Mouse (Mus musculus) hindbrain, embryonic 15.5 days (tissue): ENCODE data around the gene Rere. TPM values are rescaled to one million over a fixed set of nuclear protein-coding genes. Genes with fewer than 3 reads are reported as not detected.

Experiments used
- ATAC-seq: fragments of 200-750 bp; cut with Nextera tagmentation; 2 replicates; pipeline ENCODE4 v1.8.0; 2017; ENCODE audit warnings: low read depth, moderate number of reproducible peaks, moderate TSS enrichment; ENCODE audit not compliant: low FRiP score
- H3K27ac ChIP-seq: fragments of 300-500 bp; sonication (generic); replicated peaks from 2 replicates; pipeline ENCODE4 v1.5.1; 2015; ENCODE audit warnings: mild to moderate bottlenecking, inconsistent platforms
- H3K27me3 ChIP-seq: fragments of 300-500 bp; sonication (generic); 2 replicates; pipeline ENCODE4 v1.6.1; 2015; ENCODE audit warnings: control low read depth, inconsistent platforms
- H3K36me3 ChIP-seq: fragments of 300-500 bp; sonication (generic); 2 replicates; pipeline ENCODE4 v1.6.1; 2015; ENCODE audit warnings: control low read depth, inconsistent platforms
- H3K4me1 ChIP-seq: fragments of 300-500 bp; sonication (generic); replicated peaks from 2 replicates; pipeline ENCODE4 v1.6.1; 2015; ENCODE audit warnings: control low read depth, inconsistent platforms
- H3K4me2 ChIP-seq: fragments of 300-500 bp; sonication (generic); 2 replicates; pipeline ENCODE4 v1.6.1; 2015; ENCODE audit warnings: moderate library complexity, mild to moderate bottlenecking, inconsistent platforms
- H3K4me3 ChIP-seq: fragments of 300-500 bp; sonication (generic); 2 replicates; pipeline ENCODE4 v1.5.1; 2015; ENCODE audit warnings: mild to moderate bottlenecking, inconsistent platforms
- H3K9ac ChIP-seq: fragments of 300-500 bp; sonication (generic); 2 replicates; pipeline ENCODE4 v1.6.1; 2015; ENCODE audit warnings: inconsistent platforms
- H3K9me3 ChIP-seq: fragments of 300-500 bp; sonication (generic); 2 replicates; pipeline ENCODE4 v1.6.1; 2016; ENCODE audit warnings: control low read depth, inconsistent platforms
- WGBS: fragments of 180-500 bp; shearing (Covaris S2); methylation state at CpG from one replicate; pipeline ENCODE4 v1.1.7; 2015; 5-methylcytosine and 5-hydroxymethylcytosine counted together
- polyA plus RNA-seq: library from polyadenylated mRNA; unstranded; fragments of >200 nt; fragmentation: Nextera tagmentation; extraction: Ambion mirVana; gene quantifications from 2 replicates; pipeline ENCODE4 v1.2.1, GENCODE M21; 2015

Gene Rere
- polyA plus RNA-seq = 32.5 and 33.8 TPM in 2 replicates

DNA sequence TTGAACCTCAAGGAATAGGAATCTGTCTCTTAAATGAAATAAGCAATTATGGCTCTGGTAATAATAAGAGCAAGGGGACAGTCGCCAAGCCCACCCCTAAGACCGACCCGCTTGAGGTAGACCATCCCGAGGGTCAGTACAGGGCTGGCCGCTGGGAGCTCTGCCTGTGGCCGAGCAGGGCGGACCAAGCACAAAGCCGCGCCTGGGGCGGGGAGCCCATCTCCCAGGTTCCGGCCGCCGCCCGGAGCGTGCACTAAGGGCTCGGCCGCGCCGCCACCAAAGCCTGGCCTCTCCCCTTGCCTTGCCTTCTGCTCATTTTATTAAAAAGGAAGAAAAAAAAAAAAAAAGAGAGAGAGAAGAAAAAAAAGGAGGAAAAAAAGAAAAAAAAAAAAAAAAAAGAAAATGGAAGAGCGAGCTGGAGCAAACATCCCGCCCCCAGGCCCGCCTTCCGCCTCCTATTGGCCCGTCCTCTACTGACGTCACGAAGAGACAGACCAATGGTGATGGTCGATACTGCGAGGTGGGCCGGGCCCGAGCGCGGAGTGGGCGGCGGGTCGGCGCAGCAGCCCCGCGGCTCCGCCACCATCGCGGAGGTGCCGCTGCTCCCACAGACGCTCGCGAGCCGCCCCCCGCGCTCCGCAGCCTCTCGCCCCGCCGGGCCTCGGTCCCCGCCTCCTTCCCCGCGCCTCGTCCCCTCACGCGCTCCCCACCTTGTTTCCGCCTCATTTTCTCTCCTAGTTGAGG, at the start of gene Rere:
Gene Rere (plus strand): TSS at position 629 of the 744 bp plus-strand sequence.
- ATAC-seq = peak; percentile 97
- Histone ChIP-seq H3K4me1 (peaks cover 32% of the 10 kb centered on the region), H3K27me3 (no peaks in the 10 kb centered on the region), H3K4me2 (peak within 1 kb of the TSS; percentile 80), H3K4me3 (peak within 1 kb of the TSS; percentile 85), H3K9ac (peak within 1 kb of the TSS; percentile 93), H3K27ac (peak within 1 kb of the TSS; percentile 99), H3K36me3 (no peaks in the 10 kb centered on the region), H3K9me3 (no peaks in the 10 kb centered on the region)
- WGBS = under 1% methylated on average over 49 of the region's 60 CpGs

DNA sequence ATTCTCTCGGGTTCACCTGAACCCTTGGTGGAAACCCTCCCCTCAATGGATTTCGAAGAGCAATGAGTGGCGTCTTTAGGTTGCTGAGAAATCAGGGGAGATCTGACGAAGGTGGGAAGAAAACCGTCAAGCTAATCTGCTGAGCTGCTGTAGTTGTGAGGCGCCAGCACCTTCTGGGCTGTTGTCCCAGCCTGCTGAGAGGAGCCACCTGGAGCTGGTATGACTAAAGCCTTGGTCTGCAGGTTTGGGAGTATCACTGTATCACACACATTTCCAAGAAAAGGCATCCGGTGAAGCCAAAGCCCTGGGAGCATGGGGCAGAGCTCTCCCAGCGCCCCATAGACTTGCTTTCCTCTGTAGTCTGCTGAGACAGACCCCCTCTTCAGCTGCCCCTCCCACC, 49.6 kb upstream of the Rere start:
- no peak for ATAC-seq
- no peaks in the 10 kb centered on the region for H3K9me3 ChIP-seq
- H3K4me3 ChIP-seq = no peak overlapping the region
- H3K27me3 ChIP-seq = no peaks in the 10 kb centered on the region
- no peak overlapping the region for H3K27ac ChIP-seq
- no peaks in the 10 kb centered on the region for H3K36me3 ChIP-seq
- H3K4me2 ChIP-seq = no peak overlapping the region
- no peak overlapping the region for H3K9ac ChIP-seq
- H3K4me1 ChIP-seq = peaks cover 33% of the 10 kb centered on the region
- 67% methylated on average over 8 of the region's 8 CpGs for WGBS

DNA sequence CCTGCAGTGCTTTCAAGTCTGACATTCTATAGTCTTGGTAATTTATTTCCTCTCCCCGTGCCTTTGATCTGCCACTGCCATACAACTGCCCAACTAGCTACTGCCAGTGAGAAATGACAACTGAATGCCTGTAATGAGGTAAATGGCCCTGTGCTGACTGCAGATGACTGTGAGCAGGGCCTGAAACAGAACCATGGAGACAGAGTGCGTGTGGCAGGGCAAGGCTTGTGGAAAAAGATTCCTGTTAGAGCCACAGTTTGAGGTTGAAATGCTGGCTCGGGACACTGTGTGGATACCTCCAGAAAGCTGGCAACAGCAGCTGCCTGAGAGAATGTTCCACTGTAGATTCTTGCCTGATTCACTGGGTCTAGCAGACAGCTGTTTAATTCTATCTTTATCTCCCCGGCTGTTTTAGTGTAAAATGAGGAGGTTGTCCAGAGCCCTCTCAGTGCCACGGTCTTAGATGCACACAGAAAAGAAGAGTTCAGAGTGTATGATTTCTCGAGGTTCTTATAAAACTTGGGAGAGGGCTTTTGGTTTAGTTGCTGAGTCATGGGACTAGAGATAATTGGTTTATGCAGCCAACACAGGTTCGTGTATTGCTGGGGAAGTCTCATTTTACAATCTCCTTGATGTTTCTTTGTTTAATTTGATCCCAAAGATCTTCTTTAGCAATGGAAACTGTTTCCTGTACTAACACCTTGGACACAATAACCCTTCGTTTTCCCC, 46.7 kb upstream of the Rere start:
- H3K9ac ChIP-seq = no peak overlapping the region
- WGBS = 38% methylated on average over 8 of the region's 8 CpGs
- H3K4me2 ChIP-seq = no peak overlapping the region
- H3K27ac ChIP-seq = peak overlapping the region; percentile 25
- H3K27me3 ChIP-seq = no peaks in the 10 kb centered on the region
- no peak overlapping the region for H3K4me3 ChIP-seq
- no peak for ATAC-seq
- peaks cover 50% of the 10 kb centered on the region for H3K4me1 ChIP-seq
- no peaks in the 10 kb centered on the region for H3K9me3 ChIP-seq
- no peaks in the 10 kb centered on the region for H3K36me3 ChIP-seq

DNA sequence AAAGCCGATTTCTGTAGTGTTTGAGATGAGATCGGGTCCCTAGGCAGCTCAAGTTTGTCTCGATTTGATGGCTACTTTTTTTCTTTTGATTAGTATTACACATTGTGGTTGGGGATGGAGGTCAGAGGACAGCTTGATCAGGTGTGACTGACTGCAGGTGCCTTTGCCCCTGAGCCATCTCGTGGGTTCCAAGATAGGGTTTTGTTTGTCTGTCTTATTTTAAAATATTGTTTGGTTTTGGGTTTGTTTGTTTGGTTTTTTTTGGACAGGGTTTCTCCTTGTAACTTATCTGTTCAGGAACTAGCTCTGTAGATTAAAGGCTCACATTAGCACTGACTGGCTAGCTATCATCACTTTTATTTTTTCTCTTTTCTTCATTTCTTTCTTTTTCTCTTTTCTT, 45.9 kb upstream of the Rere start:
- Histone ChIP-seq H3K27me3 (no peaks in the 10 kb centered on the region), H3K9ac (no peak overlapping the region), H3K4me1 (peaks cover 53% of the 10 kb centered on the region), H3K36me3 (no peaks in the 10 kb centered on the region), H3K4me2 (no peak overlapping the region), H3K4me3 (no peak overlapping the region), H3K27ac (peak overlapping the region; percentile 25; the same call in 1 of the 2 replicates), H3K9me3 (no peaks in the 10 kb centered on the region)
- no peak for ATAC-seq
- WGBS = 70% methylated on average over 4 of the region's 4 CpGs

DNA sequence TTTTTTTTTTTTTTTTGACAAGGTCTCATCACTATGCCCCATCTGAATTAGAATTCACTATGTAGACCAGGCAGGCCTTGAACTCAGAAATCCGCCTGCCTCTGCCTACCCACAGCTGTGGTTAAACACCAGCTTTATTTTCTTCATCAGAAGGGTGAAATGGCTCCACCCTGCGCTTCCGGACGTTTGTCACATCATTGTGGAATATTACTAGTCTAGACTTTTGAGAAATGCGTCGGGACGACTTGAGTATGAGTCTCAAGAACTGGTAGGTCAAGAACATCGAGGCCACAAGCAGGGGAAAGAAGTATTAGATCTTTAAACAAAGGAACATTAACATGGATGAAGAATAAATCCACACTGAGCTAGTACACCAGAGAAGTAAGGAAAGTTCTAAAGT, 45.4 kb upstream of the Rere start:
- no peak for ATAC-seq
- Histone ChIP-seq H3K9ac (peak overlapping the region; percentile 86), H3K4me1 (peaks cover 50% of the 10 kb centered on the region), H3K4me2 (peak overlapping the region; percentile 79), H3K27me3 (no peaks in the 10 kb centered on the region), H3K27ac (peak overlapping the region; percentile 100), H3K4me3 (peak overlapping the region; percentile 83), H3K9me3 (no peaks in the 10 kb centered on the region), H3K36me3 (peaks cover 2% of the 10 kb centered on the region; the same call in 1 of the 2 replicates)
- WGBS = 82% methylated on average over 8 of the region's 8 CpGs

DNA sequence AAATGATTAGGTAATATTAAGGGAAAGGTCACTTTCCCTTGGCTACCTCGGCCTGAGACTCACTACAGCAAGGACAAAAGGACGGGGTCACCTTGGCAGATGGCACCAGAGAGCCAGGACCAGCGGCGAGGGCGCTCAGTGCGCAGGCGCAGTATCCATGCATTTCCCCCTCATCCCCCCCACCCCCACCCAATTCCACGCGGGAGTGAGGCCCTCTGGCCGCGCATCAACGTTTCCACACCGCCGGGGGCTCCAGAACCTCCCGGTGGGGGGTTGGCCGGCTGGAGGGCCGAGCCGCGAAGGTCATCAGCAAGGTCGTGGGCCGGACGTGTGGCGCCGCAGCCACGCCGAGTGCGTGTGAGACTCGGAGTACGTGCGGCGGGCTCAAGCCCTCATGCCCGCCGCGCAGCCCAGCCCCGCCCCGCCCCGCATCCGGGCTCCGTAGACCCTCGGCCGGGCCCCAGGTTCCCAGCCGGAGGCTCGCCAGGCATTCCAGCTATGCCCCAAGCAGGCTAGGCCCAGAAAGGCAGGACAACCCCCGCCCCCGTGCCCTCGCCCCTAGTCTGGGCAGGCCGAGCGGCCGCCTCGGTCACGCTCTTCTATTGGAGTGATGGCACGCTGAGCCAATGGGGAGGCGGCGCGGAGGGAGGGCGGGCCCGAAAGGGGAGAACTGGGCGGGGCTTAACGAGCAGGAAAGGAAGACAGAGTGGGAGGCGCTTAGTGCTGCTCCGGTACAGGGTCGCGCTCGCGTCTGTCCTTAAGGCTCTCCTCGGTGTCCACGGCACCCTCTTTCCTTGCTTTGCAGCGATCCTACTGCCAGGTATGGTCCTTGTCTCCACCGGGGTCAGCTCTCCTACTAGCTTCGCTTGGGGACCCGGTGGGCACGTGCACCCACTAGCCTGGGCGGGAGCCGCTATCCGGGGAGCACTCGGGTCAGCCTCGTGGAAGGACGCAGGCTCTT, 44.6 kb upstream of the Rere start, which contains the start of gene Eno1:
Gene Eno1 (plus strand): TSS at position 201 of the 961 bp plus-strand sequence.
- Histone ChIP-seq H3K27ac (peak within 1 kb of the TSS; percentile 100), H3K27me3 (no peaks in the 10 kb centered on the region), H3K36me3 (peaks cover 10% of the 10 kb centered on the region), H3K4me2 (peak within 1 kb of the TSS; percentile 79), H3K4me1 (peaks cover 52% of the 10 kb centered on the region), H3K9me3 (no peaks in the 10 kb centered on the region), H3K4me3 (peak within 1 kb of the TSS; percentile 83), H3K9ac (peak within 1 kb of the TSS; percentile 86)
- WGBS = under 1% methylated on average over 75 of the region's 78 CpGs
- peak; percentile 96 for ATAC-seq

DNA sequence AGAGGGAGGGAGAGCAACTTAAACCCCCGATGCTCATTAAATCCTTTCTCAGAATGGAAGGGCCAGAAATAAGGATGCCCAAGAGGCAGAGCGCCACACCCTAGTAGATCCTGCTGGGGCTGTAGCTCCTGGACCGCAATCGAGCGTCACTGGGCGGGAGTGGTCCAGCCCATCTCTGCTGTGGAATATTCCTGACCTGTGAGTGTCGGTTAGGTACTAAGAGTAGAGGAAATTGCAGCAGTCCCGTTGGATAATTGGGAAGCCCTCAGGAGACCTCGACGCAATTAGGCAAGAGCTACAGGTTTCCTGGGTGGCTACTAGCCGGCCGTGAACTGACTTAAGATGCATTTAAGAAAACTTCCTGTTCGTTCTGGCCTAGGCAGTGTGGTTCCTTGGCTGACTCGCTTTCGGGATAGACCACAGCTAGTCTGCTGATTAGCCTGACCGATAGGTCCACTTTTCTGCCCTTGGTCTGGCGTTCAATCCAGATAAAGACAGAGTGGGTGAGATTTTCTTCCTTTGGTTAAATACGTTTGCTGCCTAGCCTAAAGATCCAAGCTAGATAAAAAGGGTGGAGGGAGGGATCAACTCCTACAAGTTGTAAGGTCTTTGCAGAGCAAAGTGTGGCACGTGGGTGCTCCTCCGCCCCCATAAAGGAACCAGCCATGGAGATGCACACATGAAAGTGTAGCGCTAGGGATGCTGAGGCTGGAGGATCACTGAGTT, 43.6 kb upstream of the Rere start:
- WGBS = under 1% methylated on average over 21 of the region's 21 CpGs
- H3K9ac ChIP-seq = peak overlapping the region; percentile 86
- H3K27me3 ChIP-seq = no peaks in the 10 kb centered on the region
- no peak for ATAC-seq
- peak overlapping the region; percentile 83 for H3K4me3 ChIP-seq
- H3K9me3 ChIP-seq = no peaks in the 10 kb centered on the region
- peak overlapping the region; percentile 79 for H3K4me2 ChIP-seq
- H3K36me3 ChIP-seq = peaks cover 20% of the 10 kb centered on the region
- H3K27ac ChIP-seq = peak overlapping the region; percentile 100
- H3K4me1 ChIP-seq = peaks cover 59% of the 10 kb centered on the region

DNA sequence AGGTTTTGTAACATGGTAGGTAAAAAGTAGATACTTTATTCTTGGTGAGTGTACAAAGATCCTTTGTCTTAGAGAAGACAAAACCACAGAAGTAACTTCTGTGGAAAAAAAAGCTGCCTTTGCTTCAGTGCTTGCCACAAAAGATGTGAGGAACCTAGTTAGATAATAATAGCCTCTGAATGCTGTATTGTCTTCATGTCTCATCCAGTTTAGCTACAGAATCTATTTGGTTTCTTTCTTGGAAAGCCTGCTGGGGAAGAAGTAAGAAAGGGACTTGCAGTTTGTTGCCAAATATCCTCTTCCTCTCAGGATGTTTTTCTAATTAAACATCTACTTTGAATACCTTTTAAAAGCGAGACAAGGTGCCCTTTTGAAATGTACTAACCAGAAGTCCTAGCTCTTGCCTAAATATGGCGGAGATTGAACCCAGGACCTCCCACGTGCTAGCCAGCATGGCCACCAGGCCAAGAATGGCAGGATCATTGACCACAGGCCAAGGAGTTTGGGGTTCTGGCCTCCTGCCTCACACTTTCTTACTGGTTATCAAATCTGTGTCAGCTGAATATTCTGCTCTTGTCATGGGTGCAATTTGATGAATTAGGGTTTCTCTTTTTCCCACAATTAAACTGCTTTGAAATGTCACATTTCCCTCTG, 42.9 kb upstream of the Rere start:
- WGBS = 4% methylated on average over 3 of the region's 3 CpGs
- H3K36me3 ChIP-seq = peaks cover 25% of the 10 kb centered on the region
- peak overlapping the region; percentile 83 for H3K4me3 ChIP-seq
- H3K9me3 ChIP-seq = no peaks in the 10 kb centered on the region
- H3K9ac ChIP-seq = peak overlapping the region; percentile 86
- no peak for ATAC-seq
- peak overlapping the region; percentile 12; the same call in 1 of the 2 replicates for H3K27ac ChIP-seq
- H3K4me2 ChIP-seq = peak overlapping the region; percentile 79
- peaks cover 63% of the 10 kb centered on the region for H3K4me1 ChIP-seq
- no peaks in the 10 kb centered on the region for H3K27me3 ChIP-seq

DNA sequence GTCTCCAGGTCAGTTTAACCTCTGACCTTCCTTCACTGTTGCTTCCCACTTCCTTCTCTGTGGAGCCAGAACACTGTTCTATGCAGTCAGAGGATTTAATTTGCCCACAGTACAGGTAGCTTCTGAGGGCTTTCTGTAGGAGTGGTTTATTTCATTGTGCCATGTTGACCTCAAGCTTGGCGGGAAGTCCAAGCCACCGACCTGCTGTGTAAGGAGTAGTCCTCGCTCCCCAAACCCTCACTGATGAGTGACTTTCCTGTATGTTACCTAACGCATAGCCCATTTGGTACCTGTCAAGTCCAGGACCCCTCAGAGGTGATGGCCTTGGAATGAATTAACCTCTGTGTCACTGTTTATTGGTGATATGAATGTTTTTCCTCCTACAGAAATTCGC, 42.4 kb upstream of the Rere start:
- Histone ChIP-seq H3K27ac (no peak overlapping the region), H3K36me3 (peaks cover 30% of the 10 kb centered on the region), H3K4me2 (peak overlapping the region; percentile 79), H3K27me3 (no peaks in the 10 kb centered on the region), H3K4me1 (peaks cover 67% of the 10 kb centered on the region), H3K9me3 (no peaks in the 10 kb centered on the region), H3K4me3 (peak overlapping the region; percentile 83), H3K9ac (peak overlapping the region; percentile 86)
- WGBS = 31% methylated on average over 5 of the region's 5 CpGs
- no peak for ATAC-seq

DNA sequence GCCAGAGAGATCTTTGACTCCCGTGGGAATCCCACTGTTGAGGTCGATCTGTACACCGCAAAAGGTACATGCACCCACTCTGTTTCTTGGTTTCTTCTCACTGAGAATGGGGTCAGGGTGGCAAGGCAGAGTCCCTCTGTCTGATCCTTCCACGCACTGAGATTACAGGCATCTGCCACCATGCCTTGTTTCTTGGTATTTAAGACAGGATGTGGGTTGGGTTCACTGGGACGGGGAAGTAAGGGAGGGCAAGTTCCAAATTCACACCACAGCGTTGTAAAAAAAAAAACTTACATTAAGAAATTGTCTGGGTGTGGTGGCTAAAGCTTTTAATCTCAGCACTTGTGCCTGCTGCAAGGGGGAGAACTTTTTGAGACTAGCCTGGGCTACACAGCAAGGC, 41.9 kb upstream of the Rere start:
- H3K4me1 ChIP-seq = peaks cover 67% of the 10 kb centered on the region
- H3K27me3 ChIP-seq = no peaks in the 10 kb centered on the region
- peaks cover 34% of the 10 kb centered on the region for H3K36me3 ChIP-seq
- H3K9me3 ChIP-seq = no peaks in the 10 kb centered on the region
- peak overlapping the region; percentile 79 for H3K4me2 ChIP-seq
- no peak for ATAC-seq
- peak overlapping the region; percentile 83 for H3K4me3 ChIP-seq
- 0 out of 2 replicates have a peak overlapping the region, but pooled peaks have one; percentile 86 for H3K9ac ChIP-seq
- peak overlapping the region; percentile 35; the same call in 1 of the 2 replicates for H3K27ac ChIP-seq
- 41% methylated on average over 6 of the region's 6 CpGs for WGBS
